Mouse (Mus musculus) left cerebral cortex, adult 8-10 months (tissue): ENCODE results near the gene Pink1. TPM values are rescaled to one million over a fixed set of nuclear protein-coding genes. Genes with fewer than 3 reads are reported as not detected.

Experiments
- DNase-seq, 2 experiments: peaks; one replicate each; pipeline ENCODE4 v3.0.0; 2022; ENCODE audit warnings: low spot score in 2 of 2
- total RNA-seq, 4 experiments: library from RNA; stranded (reverse); gene quantifications; 2 replicates each; pipeline ENCODE4 v1.2.4; 2022

Gene Pink1
- total RNA-seq, 4 experiments from 2014 or later = 329 to 369 (median 363) TPM

- DNase-seq = no peak
Measured at GRCm38 (mm10) chr4:138313021-138313420, 13.1 kb downstream of the Pink1 start.

- no peak for DNase-seq
Measured at GRCm38 (mm10) chr4:138312105-138312504, 14.0 kb downstream of the Pink1 start.

GRCm38 (mm10) chr4:138311595-138311994, 14.5 kb downstream of the Pink1 start:
- DNase-seq = no peak

GRCm38 (mm10) chr4:138310311-138310910, 15.7 kb downstream of the Pink1 start:
- no peak for DNase-seq

GRCm38 (mm10) chr4:138307739-138308138, 18.4 kb downstream of the Pink1 start:
- DNase-seq = no peak

GRCm38 (mm10) chr4:138307025-138307424, 19.1 kb downstream of the Pink1 start:
- DNase-seq = no peak

- DNase-seq = peak; percentile 91 to 99
Measured at GRCm38 (mm10) chr4:138304340-138305104, 21.6 kb downstream of the Pink1 start, which contains the start of gene Ddost. Ddost (plus strand) TSS chr4:138304730.

- DNase-seq = no peak
Measured at GRCm38 (mm10) chr4:138303742-138304141, 22.4 kb downstream of the Pink1 start.

- no peak for DNase-seq
Measured at GRCm38 (mm10) chr4:138303011-138303410, 23.1 kb downstream of the Pink1 start.

GRCm38 (mm10) chr4:138301271-138301780, 24.8 kb downstream of the Pink1 start:
- no peak for DNase-seq

- DNase-seq = no peak
Measured at GRCm38 (mm10) chr4:138293949-138294550, 32.1 kb downstream of the Pink1 start.

- no peak for DNase-seq
Measured at GRCm38 (mm10) chr4:138293261-138293948, 32.7 kb downstream of the Pink1 start.

- no peak for DNase-seq
Measured at GRCm38 (mm10) chr4:138292028-138292427, 34.1 kb downstream of the Pink1 start.

- no peak for DNase-seq
Measured at GRCm38 (mm10) chr4:138288691-138289090, 37.4 kb downstream of the Pink1 start.

- DNase-seq = no peak
Measured at GRCm38 (mm10) chr4:138286411-138286810, 39.7 kb downstream of the Pink1 start.

- DNase-seq = no peak
Measured at GRCm38 (mm10) chr4:138282834-138283233, 43.3 kb downstream of the Pink1 start.

GRCm38 (mm10) chr4:138278346-138278745, 47.8 kb downstream of the Pink1 start:
- DNase-seq = peak in 1 of 2 experiments; percentile 61

GRCm38 (mm10) chr4:138272011-138272997, 53.8 kb downstream of the Pink1 start:
- peak; percentile 46 to 82 for DNase-seq

GRCm38 (mm10) chr4:138267869-138268268, 58.2 kb downstream of the Pink1 start:
- no peak for DNase-seq
